Mouse (Mus musculus): Measurements from ENCODE around the gene I830077J02Rik.

- TF ChIP-seq POLR2A (IDR thresholded peaks at IDR 0.05; ENCODE audit: insufficient read depth, low read length) = peak; percentile 66
- no peak for TF ChIP-seq CTCF (IDR thresholded peaks at IDR 0.05; ENCODE audit: low read depth, low read length)
- TF ChIP-seq EP300 (IDR thresholded peaks at IDR 0.05; ENCODE audit: insufficient read depth, low read depth, low read length) = no peak
Measured at GRCm38 (mm10) chr3:105958974-105959580, 26.6 kb upstream of the I830077J02Rik start, which contains the start of gene Wdr77.
